Mouse (Mus musculus): ENCODE measurements at regions not wholly inside any gene's neighbourhood (a gene's known extent, or its start where the extent isn't known, plus 50 kb on each side); places are given as distances from the start of the nearest gene placed in this dataset.

DNA sequence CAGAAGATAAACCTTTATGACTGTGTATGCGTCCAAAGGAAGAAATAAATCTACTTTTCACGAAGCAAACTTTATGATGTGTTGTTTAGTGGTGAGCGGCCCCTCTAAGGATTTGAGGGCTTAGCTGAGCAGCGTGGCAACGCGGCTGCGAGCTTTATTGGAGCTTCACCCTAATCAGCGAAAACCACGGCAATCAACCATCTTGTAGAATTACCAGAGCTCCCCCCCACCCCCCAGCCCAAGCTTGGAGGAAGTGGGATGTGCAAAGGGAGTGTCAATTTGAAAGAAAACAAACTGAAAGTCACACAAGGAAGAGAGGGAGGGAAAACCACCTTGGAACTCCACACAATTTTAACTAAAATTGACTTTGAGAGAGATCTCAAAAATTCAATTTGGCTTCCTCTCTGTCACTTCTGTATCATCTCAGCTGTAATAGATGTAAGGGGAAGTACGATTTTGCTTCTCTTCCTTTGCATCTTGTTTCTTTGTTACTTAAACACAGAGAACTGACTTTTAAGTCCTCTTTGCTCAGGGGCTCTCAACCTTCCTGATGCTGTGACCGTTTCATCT lies 229.1 kb upstream of the Satb1 start:
- DNase-seq (ENCODE audit: low spot score in 2 of 2), result no peak

DNA sequence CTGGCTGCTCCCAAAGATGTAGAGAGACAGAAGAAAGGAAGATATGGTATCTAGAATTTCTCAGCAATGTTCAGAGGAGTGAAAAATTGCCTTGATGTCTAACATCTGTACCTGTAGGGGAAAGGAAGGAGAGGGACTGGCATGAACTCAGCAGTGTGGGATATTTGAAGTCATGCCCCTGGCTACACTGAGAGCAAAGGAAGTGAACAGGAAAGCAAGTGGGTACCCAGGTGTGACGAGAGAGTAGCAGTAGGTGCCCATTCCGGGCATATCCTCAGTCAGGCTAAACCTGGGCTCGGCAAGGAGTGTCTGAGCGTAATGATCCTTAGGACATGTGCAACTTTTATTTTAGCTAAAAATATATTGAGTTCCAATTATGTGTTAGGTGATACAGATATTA lies 203.4 kb upstream of the Satb1 start:
- no peak for DNase-seq (ENCODE audit: low spot score in 2 of 2)

- no peak for DNase-seq (ENCODE audit: low spot score in 2 of 2)
Measured at GRCm38 (mm10) chr17:52031079-52031478, 198.0 kb upstream of the Satb1 start.

GRCm38 (mm10) chr17:51986920-51987319 lies 153.8 kb upstream of the Satb1 start:
- no peak for DNase-seq (ENCODE audit: low spot score in 2 of 2)

DNA sequence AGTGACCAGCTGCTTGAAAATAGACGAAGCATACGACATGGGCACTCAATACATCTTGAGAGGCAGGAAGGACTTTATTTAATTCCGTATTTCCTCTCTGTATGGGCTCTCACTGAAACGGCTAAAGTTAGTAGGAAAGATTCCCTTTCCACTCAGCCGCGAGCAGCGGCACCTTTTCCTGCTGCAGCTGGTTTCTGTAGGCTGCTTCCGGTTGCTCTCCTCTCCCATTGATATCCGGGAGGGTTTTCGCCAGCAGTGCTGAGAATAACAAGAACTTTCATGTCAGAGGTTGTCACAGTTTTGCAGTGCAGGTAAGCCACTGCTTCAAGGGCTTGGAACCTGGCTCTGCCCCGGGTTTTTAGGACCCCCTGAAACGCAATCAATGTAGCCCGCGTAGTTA lies 153.1 kb upstream of the Satb1 start:
- DNase-seq (ENCODE audit: low spot score in 2 of 2), result no peak

- DNase-seq (ENCODE audit: low spot score in 2 of 2), result no peak
Measured at GRCm38 (mm10) chr17:51979126-51979525, 146.0 kb upstream of the Satb1 start.

DNA sequence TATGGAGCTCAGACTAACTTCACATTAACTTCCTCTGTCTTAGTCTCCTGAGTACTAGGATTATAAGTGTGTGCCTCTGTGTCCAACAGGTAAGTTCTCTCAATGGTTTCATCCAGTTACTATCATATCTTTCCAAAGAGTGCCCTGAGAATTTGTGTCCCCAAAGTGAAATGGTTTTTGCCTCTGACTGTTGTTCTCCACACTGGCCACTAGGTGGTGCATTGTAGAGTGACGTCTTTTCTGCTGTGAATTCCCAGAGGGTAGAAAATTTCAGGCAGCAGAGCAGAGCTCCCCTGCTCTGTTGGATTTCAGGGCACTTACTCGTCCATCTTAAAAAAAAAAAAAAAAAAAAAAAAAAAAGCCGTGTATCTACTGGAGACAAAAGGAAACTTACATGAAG lies 138.4 kb upstream of the Satb1 start:
- DNase-seq (ENCODE audit: low spot score in 2 of 2), result no peak

DNA sequence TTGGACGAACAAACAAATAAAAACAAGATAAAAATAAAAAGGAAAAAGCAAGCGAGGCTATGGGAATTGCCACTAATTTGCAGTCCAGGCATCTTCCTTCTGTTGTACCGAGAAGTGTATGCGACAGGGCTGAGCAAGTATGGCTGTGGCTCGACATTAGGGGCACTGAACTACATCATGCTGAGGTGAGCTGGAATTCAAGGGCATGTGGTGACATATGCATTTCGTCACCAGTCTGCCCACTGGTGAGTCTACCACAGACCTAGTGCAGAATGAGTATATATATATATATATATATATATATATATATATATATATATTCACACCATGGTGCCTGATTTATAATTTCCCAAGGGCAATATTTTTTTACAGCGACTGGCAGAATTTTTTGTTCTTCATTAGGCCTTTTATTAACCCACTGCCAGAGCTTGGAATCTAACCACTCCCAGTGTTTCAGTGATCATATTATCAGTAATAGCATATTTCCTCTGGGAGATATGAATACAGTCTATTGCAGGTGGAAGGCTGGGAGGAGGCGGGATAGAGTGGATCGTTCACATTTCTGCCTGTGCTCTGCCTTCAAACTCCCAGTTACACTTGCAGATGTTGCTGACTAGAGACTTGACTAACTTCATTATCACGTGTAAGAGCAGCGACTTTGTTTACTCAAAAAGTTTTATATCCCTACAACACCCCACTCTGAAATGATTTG lies 133.6 kb upstream of the Satb1 start:
- no peak for DNase-seq (ENCODE audit: low spot score in 2 of 2)

DNA sequence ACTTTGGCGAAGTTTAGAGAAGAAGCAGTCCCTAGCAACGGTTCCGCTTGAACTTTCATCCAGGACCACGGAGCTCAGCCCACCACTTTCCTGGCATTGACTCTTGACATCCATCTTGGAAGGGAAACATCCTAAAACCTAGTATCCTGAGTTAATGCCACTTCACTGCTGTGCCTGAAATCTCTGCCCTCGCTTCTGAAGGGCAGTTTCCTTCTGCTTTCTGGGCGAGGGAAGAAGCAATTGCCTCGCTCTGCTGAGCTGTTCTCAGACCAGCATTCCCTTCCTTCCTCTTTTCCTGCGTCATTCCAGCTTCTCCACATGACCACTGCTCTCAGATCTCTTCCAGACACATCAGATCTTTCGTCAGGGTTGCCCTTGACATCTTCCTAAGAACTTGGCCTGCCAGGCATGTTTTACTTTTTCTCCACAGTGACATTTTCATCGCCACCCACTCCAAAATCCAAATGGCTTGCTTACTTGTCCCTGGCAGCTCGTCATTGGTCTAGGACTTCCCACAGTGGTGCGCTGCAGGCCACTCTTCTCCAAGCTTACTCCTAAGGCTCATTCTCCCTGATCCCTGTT lies 129.5 kb upstream of the Satb1 start:
- no peak for DNase-seq (ENCODE audit: low spot score in 2 of 2)

DNA sequence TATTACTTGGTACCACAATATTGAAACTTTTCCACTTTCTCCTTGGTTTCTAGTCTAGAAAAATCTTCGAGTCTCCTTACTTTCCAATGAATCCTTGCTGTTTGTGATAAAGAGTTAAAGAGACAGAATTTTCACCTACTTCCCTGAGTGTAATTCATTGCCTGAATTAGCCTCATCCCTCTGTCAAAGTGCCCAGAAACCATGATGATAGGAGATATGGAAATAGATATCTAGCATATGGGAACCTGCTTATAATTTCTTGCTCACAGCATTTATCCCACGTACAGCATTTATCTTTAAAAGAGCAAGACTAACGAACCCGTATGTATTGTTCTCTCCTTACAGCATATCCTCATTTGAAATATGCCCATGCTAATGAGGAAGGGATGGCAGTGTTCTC lies 128.2 kb upstream of the Satb1 start:
- no peak for DNase-seq (ENCODE audit: low spot score in 2 of 2)

DNA sequence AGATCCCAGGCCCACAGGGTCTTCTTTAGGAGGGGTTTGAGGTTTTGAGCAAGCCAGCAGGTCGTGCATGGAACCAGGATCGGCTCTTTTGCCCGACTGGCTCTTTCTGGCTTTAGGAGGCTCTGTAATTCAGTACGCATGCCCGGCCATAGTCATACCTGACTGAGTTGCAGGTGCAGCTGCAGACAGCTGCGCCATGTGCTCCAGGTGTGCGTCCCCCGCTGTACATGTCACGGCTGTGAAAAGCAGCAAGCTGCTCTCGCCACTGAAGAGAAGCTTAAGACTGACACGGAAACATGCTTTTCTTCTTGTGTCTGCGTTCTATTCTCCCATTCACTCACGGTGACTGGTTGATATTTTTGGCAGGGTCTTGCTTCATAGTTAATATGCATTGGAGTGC lies 123.2 kb upstream of the Satb1 start:
- DNase-seq (ENCODE audit: low spot score in 2 of 2), result no peak

- DNase-seq (ENCODE audit: low spot score in 2 of 2), result no peak
Measured at GRCm38 (mm10) chr17:51937707-51938106, 104.6 kb upstream of the Satb1 start.

- no peak for DNase-seq (ENCODE audit: low spot score in 2 of 2)
Measured at GRCm38 (mm10) chr17:51936071-51936470, 103.0 kb upstream of the Satb1 start.

- no peak for DNase-seq (ENCODE audit: low spot score in 2 of 2)
Measured at GRCm38 (mm10) chr17:51926392-51926791, 93.3 kb upstream of the Satb1 start.

DNA sequence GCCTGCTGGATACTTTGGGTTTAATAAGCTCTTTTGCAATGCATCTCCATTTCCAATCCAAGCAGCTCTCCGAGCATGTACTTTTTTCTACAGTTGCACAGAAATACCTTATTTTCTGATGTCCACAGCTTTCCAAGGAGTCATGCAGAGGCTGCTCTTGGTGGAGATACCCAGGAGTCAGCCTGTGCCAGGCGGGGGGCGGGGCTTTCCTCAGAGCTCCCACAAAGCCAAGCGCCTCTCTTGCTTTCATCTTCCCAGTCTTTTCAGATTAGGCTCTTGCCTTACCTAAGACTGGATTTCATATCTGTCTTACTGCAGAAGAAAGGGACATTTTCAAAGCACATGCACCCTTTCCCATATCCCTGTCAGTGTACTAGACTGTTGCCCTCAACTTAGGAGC lies 73.9 kb upstream of the Satb1 start:
- no peak for DNase-seq (ENCODE audit: low spot score in 2 of 2)

DNA sequence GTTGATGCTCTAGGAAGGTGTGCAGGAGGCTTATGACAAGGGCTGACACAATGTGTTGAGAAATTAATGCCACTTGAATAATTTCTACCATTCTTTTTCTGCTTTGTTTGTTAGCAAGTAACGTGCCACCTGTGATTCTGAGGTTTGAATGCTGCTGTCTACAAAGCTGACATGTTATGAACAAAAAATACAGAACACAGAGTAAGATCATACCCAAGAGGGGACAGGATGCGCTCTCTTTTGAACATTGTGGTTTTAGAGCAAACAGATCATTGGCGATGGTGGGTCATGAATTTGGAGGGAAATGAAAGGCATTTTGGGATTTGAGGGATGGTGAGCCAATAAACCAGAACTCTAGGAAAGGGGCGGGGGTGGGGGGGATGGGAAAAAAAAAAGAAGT lies 73.3 kb upstream of the Satb1 start:
- DNase-seq (ENCODE audit: low spot score in 2 of 2), result no peak

DNA sequence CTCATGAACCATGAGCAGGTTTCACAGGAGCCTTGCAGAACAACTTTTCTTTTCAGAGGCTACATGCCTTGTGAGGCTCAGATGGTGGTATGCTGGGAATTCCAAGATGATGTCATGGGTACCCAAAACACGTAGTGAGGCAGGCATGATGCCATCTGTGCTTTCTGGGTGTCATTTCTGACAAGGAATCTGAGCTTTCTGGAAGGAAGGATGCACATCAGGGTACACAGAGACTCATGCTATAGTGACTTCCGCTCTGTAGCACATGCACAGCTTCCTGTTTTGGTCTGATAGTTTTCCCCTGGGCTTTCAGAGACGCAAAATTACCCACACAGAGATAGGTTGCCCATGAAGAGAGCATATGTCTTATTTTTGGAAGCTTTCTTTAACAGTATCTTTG lies 70.8 kb upstream of the Satb1 start:
- no peak for DNase-seq (ENCODE audit: low spot score in 2 of 2)

- no peak for DNase-seq (ENCODE audit: low spot score in 2 of 2)
Measured at GRCm38 (mm10) chr17:51899376-51899775, 66.3 kb upstream of the Satb1 start.

DNA sequence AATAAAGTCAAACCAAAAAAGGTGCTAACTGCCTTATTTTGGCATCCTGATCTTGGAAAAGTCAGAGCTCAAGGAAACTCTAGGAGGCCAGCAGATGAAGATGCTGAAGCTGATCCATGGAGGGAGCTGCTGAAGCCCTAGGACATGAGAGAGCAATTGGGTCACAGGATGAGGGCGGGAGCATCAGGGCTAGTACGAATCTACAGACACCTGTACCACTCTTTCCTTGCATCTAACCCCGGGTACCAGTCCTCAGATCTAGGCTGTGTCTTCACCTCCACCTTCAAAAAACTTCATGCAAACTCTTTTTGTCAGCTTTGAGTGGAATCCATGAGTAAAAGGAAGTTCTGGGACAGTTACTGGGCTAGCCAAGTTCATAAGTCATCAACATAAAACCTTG lies 63.1 kb upstream of the Satb1 start:
- DNase-seq (ENCODE audit: low spot score in 2 of 2), result no peak

DNA sequence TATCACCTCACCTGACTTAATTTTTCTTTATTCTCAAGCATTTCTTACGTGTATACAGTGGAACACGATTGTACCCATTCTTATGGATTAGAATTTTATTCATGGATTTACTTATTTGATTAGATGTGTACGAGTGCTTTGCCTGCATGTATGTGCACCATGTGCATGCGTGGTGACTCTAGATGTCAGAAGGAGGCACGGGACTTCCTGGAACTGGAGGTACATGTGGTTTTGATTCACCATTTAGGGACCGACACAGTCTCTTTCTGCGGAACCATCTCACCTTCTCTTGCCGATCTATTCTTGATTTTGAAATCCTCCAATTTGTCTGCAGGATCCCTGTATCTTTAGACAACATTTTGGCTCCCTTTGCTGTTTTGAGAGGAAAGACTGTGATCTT lies 61.2 kb upstream of the Satb1 start:
- no peak for DNase-seq (ENCODE audit: low spot score in 2 of 2)

GRCm38 (mm10) chr17:51892856-51893255 lies 59.8 kb upstream of the Satb1 start:
- no peak for DNase-seq (ENCODE audit: low spot score in 2 of 2)

DNA sequence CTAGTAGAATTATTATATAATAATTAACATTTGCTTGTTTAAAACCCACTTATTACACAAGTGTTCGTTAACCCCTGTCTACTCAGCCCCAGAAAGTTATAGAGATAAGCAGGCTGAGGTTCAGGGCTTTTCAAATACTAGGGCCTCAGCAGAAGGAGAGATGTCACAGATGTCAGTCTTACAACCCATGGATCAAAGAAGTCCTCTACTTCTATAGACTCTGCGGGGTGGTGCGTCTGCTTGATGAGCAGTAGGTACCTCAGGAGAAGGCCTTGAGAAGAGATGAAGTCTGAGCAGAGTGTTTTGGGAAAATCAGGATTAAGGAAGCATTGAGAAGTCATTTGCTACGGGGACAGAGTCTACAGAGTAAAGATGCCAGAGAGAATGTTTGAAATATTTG lies 59.1 kb upstream of the Satb1 start:
- DNase-seq (ENCODE audit: low spot score in 2 of 2), result no peak

All from layer of hippocampus, adult 18-20 months (tissue).